Mouse (Mus musculus) left cerebral cortex, adult 8-10 months (tissue): ENCODE measurements at regions not wholly inside any gene's neighbourhood (a gene's known extent, or its start where the extent isn't known, plus 50 kb on each side); places are given as distances from the start of the nearest gene placed in this dataset.
A peak's percentile ranks its signal among the peaks of the same experiment; 100 is the strongest.

ENCODE experiments used
- DNase-seq, 2 experiments: peaks; one replicate each; pipeline ENCODE4 v3.0.0; 2022; ENCODE audit warnings: low spot score in 2 of 2

GRCm38 (mm10) chr17:83089856-83090692, 125.0 kb upstream of the Pkdcc start:
- no peak for DNase-seq

- no peak for DNase-seq
Measured at GRCm38 (mm10) chr17:83093862-83094261, 121.2 kb upstream of the Pkdcc start.

GRCm38 (mm10) chr17:83096451-83096850, 118.6 kb upstream of the Pkdcc start:
- no peak for DNase-seq

- no peak for DNase-seq
Measured at GRCm38 (mm10) chr17:83097998-83098397, 117.1 kb upstream of the Pkdcc start.

- no peak for DNase-seq
Measured at GRCm38 (mm10) chr17:83098679-83099413, 116.2 kb upstream of the Pkdcc start.

- DNase-seq: no peak
Measured at GRCm38 (mm10) chr17:83101035-83101434, 114.1 kb upstream of the Pkdcc start.

GRCm38 (mm10) chr17:83101756-83102155, 113.3 kb upstream of the Pkdcc start:
- no peak for DNase-seq

GRCm38 (mm10) chr17:83102675-83103412, 112.2 kb upstream of the Pkdcc start:
- no peak for DNase-seq

- DNase-seq: no peak
Measured at GRCm38 (mm10) chr17:83108151-83108550, 106.9 kb upstream of the Pkdcc start.

GRCm38 (mm10) chr17:83109792-83110440, 105.2 kb upstream of the Pkdcc start:
- peak; percentile 18 to 69 for DNase-seq

- DNase-seq: no peak
Measured at GRCm38 (mm10) chr17:83110556-83110955, 104.5 kb upstream of the Pkdcc start.

- no peak for DNase-seq
Measured at GRCm38 (mm10) chr17:83115146-83115545, 99.9 kb upstream of the Pkdcc start.

- DNase-seq: no peak
Measured at GRCm38 (mm10) chr17:83115832-83116480, 99.1 kb upstream of the Pkdcc start.

GRCm38 (mm10) chr17:83120665-83121232, 94.3 kb upstream of the Pkdcc start:
- no peak for DNase-seq

GRCm38 (mm10) chr17:83122525-83123280, 92.4 kb upstream of the Pkdcc start:
- no peak for DNase-seq

GRCm38 (mm10) chr17:83125057-83125456, 90.0 kb upstream of the Pkdcc start:
- DNase-seq: no peak

GRCm38 (mm10) chr17:83127842-83128241, 87.2 kb upstream of the Pkdcc start:
- DNase-seq: no peak

GRCm38 (mm10) chr17:83128843-83129544, 86.1 kb upstream of the Pkdcc start:
- peak; percentile 14 to 55 for DNase-seq

GRCm38 (mm10) chr17:83129658-83130057, 85.4 kb upstream of the Pkdcc start:
- DNase-seq: no peak
